Mouse (Mus musculus) embryonic facial prominence, embryonic 11.5 days (tissue): ENCODE measurements around the gene Fnbp1. TPM values are rescaled to one million over a fixed set of nuclear protein-coding genes. Genes with fewer than 3 reads are reported as not detected.

Source experiments
- ATAC-seq: fragments of 200-750 bp; cut with Nextera tagmentation; replicated peaks from 2 replicates; pipeline ENCODE4 v1.8.0; 2017; ENCODE audit warnings: low read depth; ENCODE audit not compliant: insufficient number of reproducible peaks, low FRiP score, low TSS enrichment
- DNase-seq: peaks from one replicate; pipeline ENCODE4 v3.0.0-alpha.2; 2015; ENCODE audit warnings: low spot score
- H3K27ac ChIP-seq: fragments of 300-500 bp; sonication (generic); replicated peaks from 2 replicates; pipeline ENCODE4 v1.5.1; 2014; ENCODE audit warnings: mild to moderate bottlenecking, low read depth, low read length, control low read depth
- H3K27me3 ChIP-seq: fragments of 300-500 bp; sonication (generic); 2 replicates; pipeline ENCODE4 v1.6.1; 2014; ENCODE audit warnings: mild to moderate bottlenecking, low read length, moderate library complexity, mixed read lengths; ENCODE audit not compliant: control insufficient read depth, insufficient read depth
- H3K36me3 ChIP-seq: fragments of 300-500 bp; sonication (generic); replicated peaks from 2 replicates; pipeline ENCODE4 v1.6.1; 2014; ENCODE audit warnings: low read depth, mild to moderate bottlenecking, low read length, moderate library complexity, mixed read lengths; ENCODE audit not compliant: control insufficient read depth, insufficient read depth
- H3K4me1 ChIP-seq: fragments of 300-500 bp; sonication (generic); 2 replicates; pipeline ENCODE4 v1.6.1; 2014; ENCODE audit warnings: low read length, mixed read lengths; ENCODE audit not compliant: control insufficient read depth, insufficient read depth
- H3K4me2 ChIP-seq: fragments of 300-500 bp; sonication (generic); 2 replicates; pipeline ENCODE4 v1.6.1; 2014; ENCODE audit warnings: low read depth, mild to moderate bottlenecking, control low read depth, low read length, moderate library complexity
- H3K4me3 ChIP-seq: fragments of 300-500 bp; sonication (generic); 2 replicates; pipeline ENCODE4 v1.5.1; 2014; ENCODE audit warnings: low read depth, low read length, control low read depth
- H3K9ac ChIP-seq: fragments of 300-500 bp; sonication (generic); replicated peaks from 2 replicates; pipeline ENCODE4 v1.6.1; 2014; ENCODE audit warnings: mild to moderate bottlenecking, control low read depth, low read length
- H3K9me3 ChIP-seq: fragments of 300-500 bp; sonication (generic); replicated peaks from 2 replicates; pipeline ENCODE4 v1.6.1; 2016; ENCODE audit warnings: mild to moderate bottlenecking, low read length, inconsistent platforms, mixed read lengths; ENCODE audit not compliant: control insufficient read depth
- WGBS: fragments of 180-500 bp; shearing (Covaris S2); extraction: QIAGEN DNeasy Blood & Tissue Kit; methylation state at CpG from one replicate; pipeline ENCODE4 v1.1.7; 2014; 5-methylcytosine and 5-hydroxymethylcytosine counted together
- polyA plus RNA-seq: library from polyadenylated mRNA; unstranded; fragments of >200 nt; fragmentation: Nextera tagmentation; extraction: Ambion mirVana; gene quantifications from 2 replicates; pipeline ENCODE4 v1.2.1, GENCODE M21; 2014

The Fnbp1 gene
- polyA plus RNA-seq, 1 experiment from 2014 or later = 17.9 TPM

DNA sequence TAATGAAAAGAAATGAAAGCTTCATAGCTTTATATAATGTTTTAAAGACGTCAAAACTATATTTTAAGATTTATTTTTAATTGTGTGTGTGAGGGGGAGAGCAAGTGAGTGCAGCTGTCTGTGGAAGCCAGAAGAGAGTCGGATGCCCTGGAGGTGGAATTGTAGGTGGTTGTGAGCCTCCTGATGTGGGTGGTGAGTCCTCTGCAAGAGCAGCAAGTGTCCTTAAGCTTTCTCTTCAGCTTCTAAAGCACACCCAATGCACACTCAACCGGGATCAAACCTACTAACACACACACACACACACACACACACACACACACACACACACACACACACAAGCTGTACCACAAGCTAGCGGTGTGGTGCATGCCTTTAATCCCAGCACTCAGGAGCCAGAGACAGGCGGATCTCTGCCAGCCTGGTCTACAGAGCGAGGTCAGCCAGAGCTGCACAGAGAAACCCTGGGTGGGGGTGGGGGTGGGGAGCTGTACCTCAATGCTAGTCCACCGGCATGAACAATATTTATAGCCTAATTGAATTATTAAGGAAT, 74.0 kb downstream of the Fnbp1 start:
- WGBS = 47% methylated on average over 7 of the region's 7 CpGs
- Histone ChIP-seq H3K4me3 (no peak overlapping the region), H3K36me3 (no peaks in the 10 kb centered on the region; the same call in 1 of the 2 replicates), H3K4me1 (no peaks in the 10 kb centered on the region), H3K9ac (no peak overlapping the region; the same call in 1 of the 2 replicates), H3K4me2 (no peak overlapping the region), H3K27ac (peak overlapping the region; percentile 74), H3K27me3 (no peaks in the 10 kb centered on the region), H3K9me3 (no peaks in the 10 kb centered on the region)
- DNase-seq (no peak), ATAC-seq (no peak)

DNA sequence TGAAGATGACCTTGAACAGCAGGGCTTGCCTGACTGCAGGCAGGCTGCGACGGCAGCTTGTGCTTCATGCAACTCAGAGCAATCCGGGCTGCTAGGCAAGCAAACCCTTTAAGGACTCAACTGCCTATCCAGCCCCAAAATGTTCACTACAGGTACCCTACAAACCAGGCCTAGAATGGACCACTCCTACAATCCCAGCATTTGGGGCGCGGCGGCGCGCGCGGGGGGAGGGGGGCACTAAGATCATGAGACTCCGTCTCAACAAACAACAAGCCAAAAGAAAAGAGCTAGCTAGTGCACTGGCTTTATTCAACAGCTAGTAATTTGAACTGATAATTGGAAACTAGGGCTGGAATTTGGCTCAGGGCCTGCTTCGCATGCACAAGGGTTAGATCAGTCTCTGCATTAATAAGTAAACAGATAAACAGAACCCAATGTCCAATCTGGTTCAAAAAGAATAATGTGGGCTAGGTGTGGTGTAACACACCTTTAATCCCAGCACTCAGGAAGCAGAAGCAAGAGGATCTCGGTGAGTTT, 74.7 kb downstream of the Fnbp1 start:
- no peaks in the 10 kb centered on the region for H3K36me3 ChIP-seq
- H3K4me1 ChIP-seq = no peaks in the 10 kb centered on the region
- no peaks in the 10 kb centered on the region for H3K27me3 ChIP-seq
- H3K4me3 ChIP-seq = no peak overlapping the region
- H3K9ac ChIP-seq = no peak overlapping the region
- 79% methylated on average over 13 of the region's 13 CpGs for WGBS
- DNase-seq = no peak
- ATAC-seq = no peak
- no peak overlapping the region for H3K4me2 ChIP-seq
- no peak overlapping the region for H3K27ac ChIP-seq
- H3K9me3 ChIP-seq = no peaks in the 10 kb centered on the region

DNA sequence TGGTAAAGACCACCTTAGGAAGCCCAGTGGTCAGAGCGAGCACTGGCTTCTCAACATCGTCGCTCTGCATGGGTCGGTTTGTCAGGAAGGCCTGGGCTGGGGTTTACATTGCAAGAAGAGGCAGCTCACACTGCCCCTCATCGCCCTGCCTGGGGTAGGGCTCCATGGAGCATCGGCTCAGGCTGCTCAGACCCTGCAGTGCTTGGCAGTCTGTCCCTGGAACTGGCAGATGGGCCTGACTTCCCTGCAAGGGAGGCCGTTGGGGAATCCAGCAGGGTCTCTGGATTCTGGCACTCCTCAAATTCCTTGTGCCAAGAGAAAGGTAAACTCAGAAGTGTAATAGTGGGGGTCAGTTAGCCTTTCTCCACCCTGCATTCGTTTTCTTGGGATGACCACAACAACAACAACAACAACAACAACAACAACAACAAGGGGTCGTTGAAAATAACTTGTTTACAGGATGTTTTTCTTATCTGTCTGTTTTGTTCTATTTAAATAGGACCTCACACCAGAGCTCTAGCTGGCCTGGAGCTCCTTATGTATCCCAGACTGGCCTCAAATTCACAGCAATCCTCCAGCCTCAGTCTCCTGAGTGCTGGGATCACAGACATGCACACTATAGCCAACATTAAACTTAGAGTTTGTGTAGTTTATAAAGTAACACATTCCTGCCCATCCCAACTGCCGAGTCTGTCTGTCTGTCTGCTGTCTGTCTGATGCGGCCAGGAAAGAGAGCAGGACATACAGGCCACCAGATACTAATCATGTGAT, 75.6 kb downstream of the Fnbp1 start:
- Histone ChIP-seq H3K27ac (no peak overlapping the region), H3K4me2 (no peak overlapping the region), H3K9ac (no peak overlapping the region; the same call in 1 of the 2 replicates), H3K4me3 (no peak overlapping the region), H3K9me3 (no peaks in the 10 kb centered on the region), H3K4me1 (no peaks in the 10 kb centered on the region), H3K36me3 (no peaks in the 10 kb centered on the region), H3K27me3 (no peaks in the 10 kb centered on the region)
- ATAC-seq (no peak), DNase-seq (no peak)
- 81% methylated on average over 11 of the region's 11 CpGs for WGBS

DNA sequence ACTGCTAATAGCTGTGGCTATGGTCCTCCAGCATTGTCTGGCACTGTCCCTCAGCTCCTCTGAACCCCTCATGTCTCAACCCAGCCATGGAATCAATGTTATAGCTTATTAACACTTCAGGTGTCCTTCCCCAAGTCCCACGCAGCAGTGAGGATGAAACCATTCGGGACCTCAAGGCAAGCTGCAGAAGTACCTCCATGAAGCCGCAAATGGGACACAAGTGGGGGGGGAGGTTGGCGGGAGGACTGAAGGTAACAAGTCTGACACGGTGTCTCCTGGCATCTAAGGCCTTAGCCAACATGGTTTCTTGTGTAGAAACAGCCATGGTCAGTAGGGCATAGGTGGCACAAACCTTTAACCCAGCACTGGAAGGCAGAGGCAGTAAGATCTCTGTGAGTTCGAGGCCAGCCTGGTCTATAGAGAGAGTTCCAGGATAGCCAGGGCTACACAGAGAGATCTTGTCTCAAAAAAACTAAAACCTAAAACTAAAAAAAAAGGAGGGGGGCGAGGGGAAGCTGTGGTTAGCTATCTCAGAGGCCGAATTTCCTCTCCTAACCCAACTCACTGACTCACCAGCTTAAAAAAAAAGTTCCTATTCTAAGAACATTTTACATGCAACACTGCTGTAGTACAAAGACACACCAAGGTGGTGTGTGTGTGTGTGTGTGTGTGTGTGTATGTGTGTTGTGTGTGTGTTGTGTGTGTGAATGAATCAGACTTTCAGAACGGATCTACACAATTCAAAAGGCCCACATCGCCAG, 79.8 kb downstream of the Fnbp1 start:
- Histone ChIP-seq H3K4me3 (no peak overlapping the region), H3K27me3 (no peaks in the 10 kb centered on the region), H3K27ac (no peak overlapping the region), H3K4me1 (no peaks in the 10 kb centered on the region), H3K4me2 (no peak overlapping the region), H3K9me3 (no peaks in the 10 kb centered on the region), H3K36me3 (no peaks in the 10 kb centered on the region), H3K9ac (no peak overlapping the region)
- WGBS = 91% methylated on average over 10 of the region's 10 CpGs
- ATAC-seq (no peak), DNase-seq (no peak)

GRCm38 (mm10) chr2:31060787-31061730, 80.7 kb downstream of the Fnbp1 start:
- Histone ChIP-seq H3K27ac (no peak overlapping the region), H3K27me3 (no peaks in the 10 kb centered on the region), H3K9me3 (no peaks in the 10 kb centered on the region), H3K9ac (no peak overlapping the region), H3K4me1 (no peaks in the 10 kb centered on the region), H3K4me3 (no peak overlapping the region), H3K4me2 (no peak overlapping the region), H3K36me3 (no peaks in the 10 kb centered on the region)
- no peak for ATAC-seq
- 85% methylated on average over 28 of the region's 28 CpGs for WGBS
- DNase-seq = no peak

- H3K4me2 ChIP-seq = no peak overlapping the region
- H3K4me3 ChIP-seq = no peak overlapping the region
- 96% methylated on average over 1 of the region's 1 CpGs for WGBS
- no peak overlapping the region for H3K9ac ChIP-seq
- H3K27me3 ChIP-seq = no peaks in the 10 kb centered on the region
- DNase-seq (no peak), ATAC-seq (no peak)
- H3K27ac ChIP-seq = no peak overlapping the region
- H3K4me1 ChIP-seq = no peaks in the 10 kb centered on the region
- no peaks in the 10 kb centered on the region; the same call in 1 of the 2 replicates for H3K36me3 ChIP-seq
- no peaks in the 10 kb centered on the region for H3K9me3 ChIP-seq
Observed at GRCm38 (mm10) chr2:31060271-31060670, 81.5 kb downstream of the Fnbp1 start.

- H3K4me2 ChIP-seq = no peak overlapping the region
- no peak for ATAC-seq
Observed at GRCm38 (mm10) chr2:31058443-31058842, 83.4 kb downstream of the Fnbp1 start.

More at GRCm38 (mm10) chr2:31058443-31058842, 83.4 kb downstream of the Fnbp1 start:
- H3K36me3 ChIP-seq = no peaks in the 10 kb centered on the region; the same call in none of the 2 replicates
- DNase-seq = no peak
- no peak overlapping the region for H3K27ac ChIP-seq
- 87% methylated on average over 4 of the region's 4 CpGs for WGBS
- H3K9me3 ChIP-seq = no peaks in the 10 kb centered on the region
- no peaks in the 10 kb centered on the region for H3K4me1 ChIP-seq
- no peak overlapping the region for H3K4me3 ChIP-seq
- no peak overlapping the region for H3K9ac ChIP-seq
- no peaks in the 10 kb centered on the region for H3K27me3 ChIP-seq
